Mouse (Mus musculus): Measurements from ENCODE around the gene Serinc2.

The Serinc2 gene

DNA sequence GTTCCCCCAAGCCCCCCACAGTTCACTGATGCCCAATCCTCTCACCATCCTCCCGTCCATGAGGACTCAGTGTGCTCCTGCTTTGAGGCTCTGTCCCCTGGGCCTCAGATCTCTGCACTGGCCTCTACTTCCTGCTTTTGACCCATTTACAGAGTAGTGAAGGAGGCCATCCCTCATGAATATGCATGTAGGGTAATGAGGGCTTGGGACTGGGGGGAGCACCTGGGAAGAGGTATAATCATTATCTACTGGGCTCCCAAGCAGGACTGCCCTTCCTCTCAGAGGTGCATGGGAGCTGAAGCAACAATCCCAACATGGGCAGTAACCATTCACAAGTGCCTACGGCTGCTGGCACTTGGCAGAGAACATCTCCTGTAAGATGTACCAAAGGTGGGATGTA lies at the start of gene Serinc2:
Serinc2 (minus strand) TSS at position 101 of the 400 bp plus-strand sequence.
- DNase-seq, result no peak

DNA sequence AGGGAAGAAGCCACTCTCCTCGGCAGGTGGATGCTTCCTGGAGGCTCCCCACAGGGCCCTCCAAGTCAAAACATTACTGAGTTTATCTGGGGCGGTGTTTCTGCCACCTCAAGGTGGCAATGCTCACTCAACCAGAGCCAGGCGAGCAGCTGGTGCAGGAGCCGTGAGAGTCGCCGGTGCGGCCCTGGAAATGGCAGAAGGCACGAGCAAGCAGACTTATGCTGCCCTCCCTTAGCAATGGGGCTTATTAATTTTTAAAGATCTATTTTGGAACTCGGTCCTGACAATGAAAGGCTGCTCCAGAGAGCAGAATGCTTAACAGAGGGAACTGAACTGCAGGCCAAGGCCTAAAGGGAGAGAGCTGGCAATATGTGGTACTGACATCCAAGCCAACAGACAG lies 48.4 kb upstream of the Serinc2 start:
- DNase-seq, result peak; percentile 70 to 80

DNA sequence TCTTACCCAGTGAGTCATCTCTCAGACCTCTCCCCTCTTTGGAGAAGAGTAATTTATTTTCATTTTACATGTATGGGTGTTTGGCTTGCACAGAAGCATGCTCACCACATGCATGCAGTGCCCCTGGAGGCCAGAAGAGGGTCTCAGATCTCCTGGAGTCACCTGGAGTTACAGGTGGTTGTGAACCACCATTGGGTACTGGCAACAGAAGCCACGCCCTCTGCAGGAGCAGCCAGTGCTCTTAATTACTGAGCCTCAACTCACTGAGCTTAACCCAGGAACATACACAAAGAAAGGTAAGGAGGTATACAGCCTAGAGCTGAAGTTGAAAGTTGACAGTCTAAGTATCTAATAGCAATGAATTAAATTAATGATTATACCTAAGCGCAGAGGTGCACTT lies 46.4 kb upstream of the Serinc2 start:
- DNase-seq, result no peak

DNA sequence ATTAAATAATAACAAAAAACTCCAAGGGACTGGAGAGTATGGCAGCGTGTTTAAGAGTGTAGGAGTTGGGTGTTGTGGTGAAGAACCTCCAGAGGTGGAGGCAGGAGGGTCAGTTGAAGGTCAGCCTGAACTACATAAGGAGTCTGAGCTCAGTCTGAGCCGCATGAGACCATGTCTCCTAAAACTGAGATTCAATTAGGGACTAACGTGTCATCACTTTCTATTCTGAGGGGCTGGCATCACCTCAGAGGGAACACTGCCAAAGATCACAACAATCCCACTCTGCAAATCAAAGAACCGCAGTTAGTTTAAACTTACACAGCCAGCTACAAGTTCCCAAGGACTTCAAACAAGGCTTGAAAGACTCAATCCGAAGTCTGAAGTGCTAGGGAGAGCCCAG lies 44.6 kb upstream of the Serinc2 start:
- DNase-seq, result no peak

DNA sequence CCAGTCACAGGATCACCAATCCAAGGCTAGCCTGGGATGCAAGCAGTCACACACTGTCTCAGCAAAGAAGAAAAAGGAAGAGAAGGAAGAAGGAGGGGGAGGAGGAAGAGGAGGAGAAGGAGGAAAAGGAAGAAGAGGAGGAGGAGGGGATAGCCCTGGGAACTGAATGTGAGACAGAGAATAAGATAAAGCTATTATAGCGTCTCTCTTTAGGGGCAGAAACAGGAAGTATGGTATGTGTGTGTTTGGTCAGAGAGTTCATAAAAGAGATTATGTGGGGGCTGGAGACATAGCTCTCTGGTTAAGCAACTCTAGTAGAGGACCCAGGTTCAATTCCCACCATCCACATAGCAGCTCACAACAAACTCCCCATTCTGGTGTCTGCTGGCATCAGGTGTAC lies 44.2 kb upstream of the Serinc2 start:
- DNase-seq, result no peak

DNA sequence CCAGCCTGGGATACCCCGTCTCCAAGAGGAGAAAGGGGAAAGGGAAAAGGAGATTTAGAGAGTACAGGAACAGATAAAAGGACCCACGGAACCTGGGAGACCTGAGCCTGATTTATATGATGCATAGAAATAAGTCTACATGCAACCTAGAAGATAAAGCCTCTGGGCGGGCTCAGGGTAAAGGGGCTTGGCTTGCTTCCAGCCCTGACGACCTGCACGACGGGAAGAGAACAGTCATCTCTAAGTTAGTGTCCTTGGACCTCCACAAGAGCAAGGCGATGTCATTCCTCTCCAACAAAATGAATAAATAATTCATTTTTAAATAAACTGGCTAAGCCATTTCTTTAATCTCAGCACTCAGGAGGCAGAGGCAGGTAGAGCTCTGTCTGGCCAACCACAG lies 43.6 kb upstream of the Serinc2 start:
- no peak for DNase-seq

DNA sequence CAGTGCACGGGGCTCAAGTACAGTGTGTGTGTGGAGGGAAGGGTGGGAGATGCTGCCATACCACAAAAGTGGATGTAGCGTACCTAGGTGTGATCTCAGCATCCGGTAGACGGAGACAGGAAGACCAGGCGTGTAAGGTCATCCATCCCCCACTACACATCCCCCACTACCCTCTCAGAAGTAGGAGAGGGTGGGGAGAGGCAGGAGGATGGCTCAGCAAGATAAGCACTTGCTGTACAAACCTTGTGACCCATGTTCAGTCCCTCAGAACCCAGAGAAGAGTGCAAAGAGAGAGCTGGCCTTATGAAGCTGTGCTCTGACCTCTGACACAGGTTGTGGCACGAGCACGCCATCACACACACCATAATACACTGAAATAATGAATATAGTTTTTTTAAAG lies 42.6 kb upstream of the Serinc2 start:
- DNase-seq, result no peak

DNA sequence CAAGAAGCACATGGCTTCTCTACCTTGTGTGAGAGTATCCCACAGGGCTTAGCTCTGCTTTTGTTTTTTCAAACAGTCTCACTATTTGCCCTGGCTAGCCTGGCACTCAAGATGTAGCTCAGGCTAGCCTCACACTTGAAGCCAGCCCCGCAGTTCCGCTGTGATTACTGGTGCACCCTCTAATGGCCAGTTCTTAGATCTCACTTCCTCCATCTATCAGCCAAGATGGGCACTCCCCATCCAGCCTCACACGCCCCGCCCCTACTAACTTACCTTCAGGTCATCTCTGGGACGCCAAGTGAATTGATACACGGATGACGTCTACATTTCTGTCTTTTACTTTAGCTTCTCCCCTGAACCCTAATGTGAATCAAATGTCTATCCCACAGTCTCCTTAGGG lies 40.6 kb upstream of the Serinc2 start:
- DNase-seq, result no peak

DNA sequence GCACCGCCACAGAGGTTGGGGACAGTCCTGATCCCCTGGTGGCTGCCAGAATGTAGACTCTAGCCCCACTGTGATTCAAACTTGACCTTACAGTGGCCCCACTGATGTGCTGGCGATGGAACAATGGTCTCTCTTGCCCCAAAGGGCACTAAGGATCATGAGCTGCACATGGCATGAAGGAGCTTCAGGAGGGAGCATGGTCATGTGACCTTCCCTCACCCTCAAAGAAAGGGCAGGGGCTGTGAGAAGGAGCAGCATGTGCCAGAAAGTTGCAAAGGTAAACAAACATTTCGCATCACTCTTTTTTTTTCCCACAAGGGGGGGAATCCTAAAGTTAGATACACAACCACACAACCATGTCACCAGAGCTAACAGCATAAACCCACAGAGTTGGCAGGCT lies 39.1 kb upstream of the Serinc2 start:
- no peak for DNase-seq

DNA sequence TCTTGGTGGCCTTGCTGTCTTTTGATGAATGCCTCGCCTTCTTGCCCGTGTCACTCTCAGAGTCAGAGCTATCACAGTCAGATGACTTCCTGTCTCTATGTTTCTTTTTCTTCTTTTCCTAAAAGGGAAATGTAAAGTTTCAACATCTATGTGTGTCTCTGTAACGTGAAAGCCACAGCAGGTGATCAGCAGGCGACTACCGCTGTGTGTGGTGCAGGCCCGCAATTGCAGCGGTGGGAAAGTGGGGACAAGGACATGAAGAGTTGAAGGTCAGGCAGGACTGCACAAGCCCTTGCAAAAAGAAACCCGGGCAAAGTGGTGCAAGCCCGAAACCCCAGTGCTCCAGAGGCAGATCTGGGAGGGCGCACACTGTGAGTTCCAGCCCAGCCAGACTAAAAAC lies 37.7 kb upstream of the Serinc2 start:
- no peak for DNase-seq

DNA sequence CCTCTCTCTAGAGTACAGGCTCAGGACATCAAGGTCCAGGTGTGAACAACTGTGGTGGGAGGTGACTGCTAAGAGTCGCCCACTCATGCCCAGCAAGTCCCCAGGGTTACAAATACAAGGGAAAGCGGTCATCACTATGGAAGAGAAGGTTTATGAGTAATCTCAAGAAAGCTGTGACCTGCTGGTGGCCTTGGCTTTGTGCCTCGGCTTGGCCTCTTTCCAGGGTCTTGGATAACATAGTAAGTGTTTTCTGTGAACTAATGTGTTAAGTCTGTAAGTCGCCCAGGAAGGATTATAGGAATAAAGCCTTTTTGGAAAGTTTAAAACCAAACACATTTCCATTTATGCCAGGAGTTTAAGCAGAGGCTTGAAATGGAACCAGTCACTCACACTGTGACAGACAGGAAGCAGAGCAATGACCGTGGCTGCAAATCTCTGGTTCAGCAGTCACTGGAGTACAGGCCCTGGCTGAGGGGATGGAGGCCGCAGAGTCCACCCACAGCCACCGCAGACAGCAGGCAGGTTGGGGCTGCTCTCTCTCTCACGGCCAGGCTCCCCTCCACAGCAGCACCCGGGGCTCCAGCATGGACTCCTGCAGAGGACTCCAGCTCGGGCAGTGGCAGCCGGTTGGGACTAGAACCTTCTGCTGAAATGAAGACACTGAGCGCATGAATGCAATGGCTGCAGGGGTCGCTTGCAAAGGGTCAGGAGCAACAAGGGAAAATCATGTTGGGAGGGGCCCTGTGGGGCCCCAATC lies 36.9 kb upstream of the Serinc2 start:
- peak; percentile 49 to 50 for DNase-seq

DNA sequence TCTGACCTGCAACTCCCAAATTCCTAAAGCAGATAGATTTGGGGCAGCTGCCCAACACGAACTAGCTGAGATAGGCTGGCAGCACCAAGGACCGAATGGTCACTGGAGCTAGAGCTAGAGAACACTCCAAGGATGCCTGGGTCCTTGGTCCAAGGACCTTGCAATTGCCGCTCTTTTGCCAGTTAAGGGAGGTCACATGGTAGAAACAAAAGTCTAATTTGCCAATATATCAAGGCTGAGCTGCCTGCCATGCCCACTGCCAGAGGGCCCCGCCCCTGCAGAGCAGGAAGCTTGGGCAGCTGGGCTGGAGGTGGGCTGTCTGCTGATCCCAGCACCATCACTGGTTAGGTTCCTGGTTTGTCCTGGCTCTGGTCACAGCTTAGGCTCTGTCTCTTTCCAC lies 34.5 kb upstream of the Serinc2 start:
- no peak for DNase-seq

DNA sequence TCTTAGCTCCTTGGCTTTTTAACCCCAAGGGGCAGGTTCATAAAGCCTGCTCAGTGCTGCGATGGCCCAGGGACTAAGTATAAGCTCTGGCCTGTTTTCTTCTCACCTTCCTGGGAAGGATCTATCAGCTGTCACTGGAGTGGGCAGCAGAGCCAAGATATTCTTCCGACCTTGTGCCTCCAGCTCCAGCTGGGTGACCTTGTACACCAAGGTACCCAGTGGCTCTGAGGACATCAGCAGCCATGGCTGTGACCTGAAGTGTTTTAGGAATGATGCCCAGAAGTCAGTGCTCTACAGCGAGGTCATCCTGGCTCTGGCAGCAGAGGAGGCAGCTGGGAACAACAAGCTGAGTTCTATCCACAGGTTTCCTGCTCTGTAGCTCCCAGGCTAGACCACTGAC lies 33.5 kb upstream of the Serinc2 start:
- DNase-seq, result no peak

DNA sequence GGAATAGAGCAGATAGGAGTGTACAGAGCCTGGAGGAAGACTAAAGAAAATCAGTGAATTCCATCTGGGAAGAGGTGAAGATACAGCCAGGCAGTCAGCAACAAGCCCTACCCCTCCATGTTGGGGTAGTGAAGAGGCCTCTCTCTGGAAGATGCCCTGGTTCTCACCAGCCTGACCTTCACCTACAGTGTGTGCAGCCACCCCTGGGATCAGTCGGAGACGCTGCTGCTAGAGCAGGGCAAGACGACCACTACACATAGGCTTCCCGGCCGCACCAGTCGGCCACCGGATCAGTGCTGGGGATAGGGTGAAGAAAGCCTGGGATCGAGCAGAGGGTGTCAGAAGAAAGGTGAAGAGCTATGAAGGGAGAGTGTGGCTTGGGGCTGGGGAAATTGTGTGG lies 30.2 kb upstream of the Serinc2 start:
- DNase-seq, result peak in 1 of 2 experiments; percentile 47

DNA sequence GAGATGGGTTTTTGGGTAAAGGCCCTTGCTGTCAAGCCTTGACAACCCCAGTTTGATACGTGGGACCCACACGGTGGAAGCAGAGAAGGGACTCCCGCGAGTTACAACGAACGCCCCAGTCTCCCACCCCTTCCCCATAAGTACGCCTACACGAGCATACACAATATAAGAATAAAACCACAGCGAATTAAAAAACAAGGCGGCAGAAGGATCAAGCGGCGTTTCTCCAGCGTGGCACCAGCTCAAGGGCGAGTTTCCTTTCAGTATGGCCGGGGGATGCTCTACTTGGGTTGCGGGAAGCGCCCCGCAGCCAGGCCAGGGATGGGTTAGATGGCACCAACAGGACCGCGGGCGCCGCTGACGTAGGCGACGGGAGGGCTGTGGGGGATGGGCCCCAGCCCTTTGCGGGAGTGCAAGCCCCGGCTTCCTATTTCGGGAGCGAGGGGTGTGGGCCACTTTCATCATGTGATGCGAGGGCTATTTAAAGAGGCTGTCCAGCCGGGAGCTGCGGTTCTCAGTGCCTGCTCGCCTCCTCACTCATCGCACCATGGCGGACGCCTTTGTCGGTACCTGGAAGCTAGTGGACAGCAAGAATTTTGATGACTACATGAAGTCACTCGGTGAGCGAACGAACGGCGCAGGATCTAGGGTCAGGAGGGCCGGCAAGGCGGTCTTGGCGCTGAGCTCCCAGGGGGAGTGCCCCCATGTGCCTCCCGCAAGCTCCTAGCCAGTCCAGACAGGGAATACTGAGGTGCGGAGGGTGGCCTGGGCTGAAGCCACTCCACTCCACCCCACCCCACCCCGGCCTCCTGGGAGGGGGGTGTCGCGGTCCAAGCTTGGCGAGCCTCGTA lies 29.5 kb upstream of the Serinc2 start, which contains the start of the genes Fabp3 and Gm10570:
Fabp3 (plus strand) TSS at position 365 of the 851 bp plus-strand sequence.
Gm10570 (minus strand) TSS at position 444 of the 851 bp plus-strand sequence.
- DNase-seq, result peak; percentile 75 to 82

DNA sequence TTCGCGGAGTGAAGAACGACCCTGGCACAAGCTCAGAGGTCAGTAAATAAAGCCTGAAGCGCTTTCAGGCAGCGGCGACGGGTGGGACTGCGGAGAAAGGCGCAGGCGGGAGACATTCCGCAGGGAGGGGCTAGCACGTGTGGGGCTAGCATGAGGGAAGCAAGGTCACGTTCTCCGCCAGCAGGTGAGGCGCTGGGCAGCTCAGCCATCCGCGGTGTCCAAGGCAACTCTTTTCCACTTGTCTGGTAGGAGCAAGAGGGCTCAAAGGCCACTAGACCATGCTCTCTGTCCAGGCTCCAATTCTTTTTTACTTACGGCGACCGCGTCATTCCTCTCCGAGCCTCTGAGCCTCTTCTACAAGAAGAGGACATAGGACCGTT lies 28.8 kb upstream of the Serinc2 start:
- peak; percentile 68 to 74 for DNase-seq

DNA sequence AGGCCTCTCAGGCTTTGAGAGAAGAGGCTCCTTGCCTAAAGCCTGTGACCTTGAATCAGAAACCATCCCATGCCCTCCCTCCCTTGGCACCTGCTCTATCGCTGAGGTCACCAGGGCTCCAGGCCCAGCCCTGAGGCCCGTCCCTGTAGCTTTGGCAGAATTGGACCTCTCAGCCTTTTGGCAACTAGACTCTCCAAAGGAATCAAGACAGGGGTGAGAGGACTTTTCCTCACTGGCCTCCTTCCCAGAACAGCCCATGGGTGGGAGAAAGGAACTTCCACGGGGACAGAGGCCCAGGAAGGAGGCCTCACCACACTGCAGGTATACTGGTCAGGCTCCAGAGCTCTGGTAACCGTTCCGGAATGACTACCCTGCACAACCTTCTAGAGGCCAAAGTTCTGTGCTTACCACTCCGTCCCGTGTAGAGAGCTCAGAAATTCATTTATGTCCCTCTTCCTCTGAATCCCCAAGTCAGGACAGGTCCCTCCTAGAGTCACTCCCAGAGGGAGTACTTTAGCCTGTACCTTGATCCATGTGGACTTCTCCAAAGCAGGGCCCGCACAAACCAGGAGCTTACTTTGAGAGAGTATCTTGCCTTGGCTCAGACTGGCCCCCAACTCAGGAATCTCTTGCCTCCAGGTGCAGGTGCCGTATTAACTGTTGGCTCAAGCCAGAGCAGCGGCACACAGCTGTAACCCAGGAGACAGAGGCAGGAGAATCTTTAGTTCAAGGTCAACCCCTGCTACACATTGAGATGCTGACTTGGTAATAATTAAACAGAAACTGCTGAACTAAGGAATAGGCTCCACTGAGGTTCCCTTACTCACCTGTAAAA lies 28.0 kb upstream of the Serinc2 start:
- peak; percentile 28 to 39 for DNase-seq

DNA sequence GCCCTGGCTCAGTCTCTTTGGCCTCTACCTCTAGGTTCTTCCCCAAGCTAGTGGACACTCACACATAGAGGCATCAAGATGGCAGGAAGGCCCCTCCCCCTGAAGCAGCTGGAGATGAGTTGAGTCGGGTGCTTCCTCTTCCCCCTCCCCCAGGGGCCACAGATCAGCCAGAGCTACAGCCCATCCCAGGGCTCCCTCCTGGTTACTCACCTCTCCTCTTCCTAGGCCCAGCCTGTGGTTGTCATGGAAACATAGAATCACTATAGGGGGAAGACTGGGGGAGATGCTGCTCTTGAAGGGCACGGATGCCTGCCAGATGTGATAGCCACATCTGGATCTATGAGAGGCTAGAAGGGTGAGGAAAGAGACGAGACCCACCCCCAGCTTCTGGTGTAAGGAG lies 25.7 kb upstream of the Serinc2 start:
- DNase-seq, result no peak

DNA sequence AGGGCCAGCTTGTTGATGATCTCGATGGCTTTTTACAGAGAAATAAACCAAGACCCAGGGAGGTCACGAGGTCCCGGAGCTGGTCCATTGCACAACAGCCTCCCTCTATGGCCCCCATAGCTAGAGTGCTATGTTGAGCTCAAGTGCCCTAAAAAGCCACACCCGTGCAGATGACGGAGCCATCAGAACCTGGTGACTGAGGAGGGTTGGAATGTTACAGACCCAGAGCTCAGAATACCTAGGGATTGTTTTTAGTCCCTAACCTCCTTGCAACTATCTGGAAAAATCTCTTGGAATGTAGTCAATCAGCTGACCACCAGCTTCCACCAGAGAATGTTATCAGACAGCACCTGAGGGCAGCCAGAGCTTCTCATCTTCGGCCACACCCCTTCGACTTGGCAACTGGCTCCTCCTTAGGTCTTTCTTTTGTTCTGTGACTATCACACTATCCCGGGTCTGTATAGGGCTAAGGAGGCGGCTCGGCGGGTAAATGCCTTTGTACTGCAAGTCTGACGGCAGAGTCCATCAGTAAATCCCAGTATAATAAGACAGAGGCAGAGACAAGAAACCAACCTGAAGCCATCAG lies 23.4 kb upstream of the Serinc2 start:
- no peak for DNase-seq

DNA sequence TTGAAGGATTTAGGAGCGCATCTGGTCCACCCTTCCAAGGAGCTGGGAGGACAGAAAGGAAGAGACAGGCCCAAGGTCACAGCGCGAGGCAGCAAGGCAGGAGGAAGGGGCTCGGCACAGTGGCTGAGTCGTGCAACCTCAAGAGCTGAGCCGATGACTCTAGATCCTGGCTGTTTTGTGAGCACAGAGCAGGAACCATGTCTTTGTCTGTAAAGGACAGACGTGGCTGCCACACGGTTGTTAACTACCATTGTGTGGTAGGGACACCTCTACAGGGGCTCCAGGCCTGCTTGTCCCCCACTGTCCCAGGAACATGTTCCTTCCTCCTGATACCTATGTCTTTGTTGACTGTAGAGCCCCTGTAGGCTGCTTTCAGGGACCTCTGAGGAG lies 20.6 kb upstream of the Serinc2 start:
- no peak for DNase-seq

DNA sequence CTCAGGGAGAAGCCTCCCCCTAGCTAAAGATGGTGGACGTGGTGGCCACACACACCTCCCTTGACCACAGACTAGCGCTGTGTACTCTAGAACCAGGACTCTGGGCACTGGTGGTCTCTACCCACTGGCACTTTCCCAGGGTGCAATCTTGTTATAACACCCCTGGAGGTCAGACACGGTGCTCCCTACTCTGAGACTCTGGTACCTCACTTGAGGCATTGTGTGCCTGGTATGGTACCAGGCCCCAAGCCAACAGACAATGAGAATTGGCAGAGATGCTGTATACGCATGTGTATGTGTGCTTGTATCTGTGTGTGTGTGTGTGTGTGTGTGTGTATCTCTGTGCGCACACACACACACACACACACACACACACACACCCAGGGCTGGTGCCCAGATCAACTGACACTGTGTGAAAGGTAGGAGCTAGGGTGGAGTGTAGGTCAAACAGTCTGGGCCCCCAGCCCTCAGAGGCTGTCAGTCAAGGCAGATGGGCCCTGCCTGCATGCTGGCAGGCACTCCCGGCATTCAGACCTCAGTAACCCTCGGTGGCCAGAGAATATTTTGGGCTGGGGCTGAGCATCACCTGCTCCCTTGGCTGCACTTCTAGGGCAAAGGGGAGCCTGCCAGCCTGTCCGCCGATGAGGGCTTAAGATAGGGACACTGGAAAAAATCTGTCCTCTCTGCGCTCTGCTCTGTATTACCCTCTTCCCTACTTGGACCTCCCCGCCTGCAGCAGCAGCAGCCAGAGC lies 20.0 kb upstream of the Serinc2 start:
- DNase-seq, result peak; percentile 69 to 78

DNA sequence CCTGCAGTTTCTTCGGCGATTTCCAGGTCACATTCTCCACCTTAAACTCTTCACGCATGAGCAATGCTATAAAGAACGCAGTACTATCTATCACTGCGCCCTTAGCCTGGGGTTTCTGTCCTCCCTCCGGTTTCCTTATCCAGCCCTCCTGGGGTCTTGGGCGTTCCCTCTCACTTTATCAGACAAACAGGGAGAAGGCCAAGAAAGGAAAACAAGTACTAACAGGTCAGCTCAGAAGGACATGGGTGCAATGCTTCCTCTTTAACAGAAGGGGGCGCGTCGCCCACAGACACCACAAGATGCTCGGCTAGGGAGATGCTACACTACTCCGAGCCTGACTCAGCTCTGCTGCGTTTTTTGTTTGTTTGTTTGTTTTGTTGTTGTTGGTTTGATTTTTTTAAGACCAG lies 18.1 kb upstream of the Serinc2 start:
- DNase-seq, result peak; percentile 35 to 50

All from cerebellum, adult 18-20 months (tissue).